Comparison of ENCODE assay signal across 23 mouse cellular contexts in the genomic region with DNA sequence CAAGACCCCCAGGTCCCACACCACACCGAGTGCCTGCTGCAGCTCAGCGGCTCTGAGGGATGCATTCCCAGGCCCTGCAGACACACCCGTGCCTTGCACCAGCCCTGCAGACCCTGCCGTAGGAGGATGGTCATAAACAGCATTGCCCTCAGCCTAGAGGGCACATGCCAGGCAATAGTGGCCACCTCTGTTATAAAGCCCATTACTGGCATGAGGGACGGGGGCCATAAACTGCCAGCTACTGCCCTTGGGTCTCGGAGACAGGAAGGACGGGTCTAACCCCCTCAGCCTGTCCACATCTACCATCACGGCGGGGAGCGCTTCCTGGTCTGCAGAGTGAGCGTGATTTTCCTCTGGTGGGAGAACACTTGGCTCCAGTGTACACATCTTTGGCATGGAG. TPM values are rescaled to one million over a fixed set of nuclear protein-coding genes. Genes with fewer than 3 reads are reported as not detected.
DNase-seq lines count a peak whose midpoint lies in the region; ATAC-seq and TF ChIP-seq lines count a peak whose summit lies in the region.
"Had no signal": no experiment of that assay in that cellular context is flagged by ENCODE, and none has a peak within 500 bp of the region (broad histone marks: within the 10 kb centered on the region; RNA-seq: fewer than 3 reads in every experiment).

No protein-coding gene starts in this region.

- H3K9ac ChIP-seq in heart, embryonic 12.5 days = no peak overlapping the region
- no peak overlapping the region for H3K9ac ChIP-seq in midbrain, embryonic 11.5 days (ENCODE audit: low read length)
- H3K9ac ChIP-seq in MEL (ENCODE audit: control insufficient read depth, low read depth, low read length, poor library complexity, severe bottlenecking) = no peak overlapping the region

- no peaks in the 10 kb centered on the region for H3K4me1 ChIP-seq in heart, embryonic 12.5 days (replicated peaks)
- H3K4me1 ChIP-seq in midbrain, embryonic 11.5 days (ENCODE audit: control insufficient read depth, insufficient read depth, low read length) = no peaks in the 10 kb centered on the region
- peaks cover 3% of the 10 kb centered on the region; the same call in 1 of the 2 replicates for H3K4me1 ChIP-seq in midbrain, embryonic 10.5 days
- peaks cover 2 to 6% of the 10 kb centered on the region in 2 experiments; a peak in 3 of 4 replicates for H3K4me1 ChIP-seq in MEL (ENCODE audit: control insufficient read depth in 1 of 2, insufficient read depth in 2 of 2, low read length in 2 of 2)

- no peak for TF ChIP-seq CTCF in MEL (IDR thresholded peaks at IDR 0.05 in 2 of 3, conservative IDR thresholded peaks at IDR 0.05 in 1 of 3; ENCODE audit: control insufficient read depth in 1 of 3, insufficient read depth in 1 of 3, low read depth in 2 of 3, low read length in 3 of 3, poor library complexity in 1 of 3, severe bottlenecking in 1 of 3)

- no peak overlapping the region for H3K27ac ChIP-seq in heart, embryonic 12.5 days (ENCODE audit: poor library complexity, severe bottlenecking)
- no peak overlapping the region for H3K27ac ChIP-seq in midbrain, embryonic 11.5 days (ENCODE audit: low read depth, low read length)
- H3K27ac ChIP-seq in midbrain, embryonic 10.5 days (replicated peaks) = no peak overlapping the region
- no peak overlapping the region for H3K27ac ChIP-seq in MEL (ENCODE audit: control insufficient read depth, low read depth, low read length)

- no peak for TF ChIP-seq RAD21 in MEL (IDR thresholded peaks at IDR 0.05; ENCODE audit: low read depth, low read length)

- WGBS in heart, embryonic 12.5 days = 90% methylated on average over 11 of the region's 11 CpGs
- 96% methylated on average over 11 of the region's 11 CpGs for WGBS in midbrain, embryonic 11.5 days
- WGBS in midbrain, embryonic 10.5 days = 92% methylated on average over 11 of the region's 11 CpGs

- H3K79me2 ChIP-seq in MEL (ENCODE audit: control insufficient read depth, insufficient read depth, low read length, poor library complexity) = peaks cover 8% of the 10 kb centered on the region; the same call in 1 of the 2 replicates

- peak; percentile 91 for DNase-seq in heart, adult 11 months
- DNase-seq in midbrain, embryonic 11.5 days (ENCODE audit: low spot score, missing footprints) = peak; percentile 35
- DNase-seq in midbrain, embryonic 10.5 days (ENCODE audit: low spot score) = no peak
- no peak for DNase-seq in MEL (ENCODE audit: low read depth, low spot score)
- no peak for DNase-seq in c-Kit-positive CD71-positive TER-119-positive erythroid progenitor cells, embryonic 14.5 days (ENCODE audit: low spot score)
- DNase-seq: adrenal gland, adult 2 months; adrenal gland, adult 8-10 months; adrenal gland, postnatal 10 days; adrenal gland, postnatal 14 days; adrenal gland, postnatal 25 days; adrenal gland, postnatal 36 days; B cell, adult 2 months; cerebellum, adult 11 months; cerebellum, adult 11-12 months; cerebellum, adult 18-20 months; cerebellum, adult 2 months; cerebellum, adult 8-10 months had no signal

- no peak overlapping the region for H3K4me2 ChIP-seq in heart, embryonic 12.5 days
- H3K4me2 ChIP-seq in midbrain, embryonic 11.5 days = no peak overlapping the region

- TF ChIP-seq POLR2A in MEL (IDR thresholded peaks at IDR 0.05; ENCODE audit: control insufficient read depth in 1 of 2, insufficient read depth in 1 of 2, low read depth in 1 of 2, low read length in 2 of 2, poor library complexity in 1 of 2) = 0 out of 4 replicates have a peak, but pooled peaks of 1 of the 2 experiments have one; percentile 27

- ATAC-seq in heart, embryonic 12.5 days (ENCODE audit: insufficient number of reproducible peaks, low FRiP score) = no peak
- no peak for ATAC-seq in midbrain, embryonic 11.5 days (ENCODE audit: low FRiP score)
- ATAC-seq: activated CD4-positive, CD25-positive, alpha-beta regulatory T cell, adult 4 months; CD4-positive, CD25-positive, alpha-beta regulatory T cell, adult 4 months; Patski had no signal

- H3K4me3 ChIP-seq in heart, embryonic 12.5 days = no peak overlapping the region
- H3K4me3 ChIP-seq in midbrain, embryonic 11.5 days (ENCODE audit: low read depth, low read length) = no peak overlapping the region
- H3K4me3 ChIP-seq in midbrain, embryonic 10.5 days = no peak overlapping the region
- H3K4me3 ChIP-seq in MEL (ENCODE audit: control insufficient read depth in 1 of 2, insufficient read depth in 1 of 2, low read depth in 2 of 2, low read length in 2 of 2) = no peak overlapping the region

- peaks cover 95% of the 10 kb centered on the region for H3K36me3 ChIP-seq in heart, embryonic 12.5 days
- H3K36me3 ChIP-seq in midbrain, embryonic 11.5 days (ENCODE audit: control insufficient read depth, insufficient read depth, low read length) = peaks cover 17% of the 10 kb centered on the region
- H3K36me3 ChIP-seq in midbrain, embryonic 10.5 days = peaks cover 99% of the 10 kb centered on the region
- H3K36me3 ChIP-seq in MEL (ENCODE audit: control insufficient read depth in 1 of 2, insufficient read depth in 2 of 2, low read length in 2 of 2) = peaks cover 6 to 10% of the 10 kb centered on the region in 2 experiments

- no peaks in the 10 kb centered on the region for H3K9me3 ChIP-seq in heart, embryonic 12.5 days (replicated peaks)
- peaks cover 2% of the 10 kb centered on the region; the same call in 1 of the 2 replicates for H3K9me3 ChIP-seq in midbrain, embryonic 11.5 days (ENCODE audit: control insufficient read depth, low read length)
- no peaks in the 10 kb centered on the region for H3K9me3 ChIP-seq in midbrain, embryonic 10.5 days (replicated peaks)
- no peaks in the 10 kb centered on the region for H3K9me3 ChIP-seq in MEL (replicated peaks; ENCODE audit: insufficient read depth, low read length)
- H3K9me3 ChIP-seq: G1E had no signal

- no peak for TF ChIP-seq EP300 in MEL (IDR thresholded peaks at IDR 0.05; ENCODE audit: low read depth in 1 of 2, low read length in 2 of 2)

- H3K27me3 ChIP-seq in heart, embryonic 12.5 days (replicated peaks) = no peaks in the 10 kb centered on the region
- H3K27me3 ChIP-seq in midbrain, embryonic 11.5 days (ENCODE audit: control insufficient read depth, insufficient read depth, low read length) = no peaks in the 10 kb centered on the region
- no peaks in the 10 kb centered on the region for H3K27me3 ChIP-seq in midbrain, embryonic 10.5 days (ENCODE audit: low read depth, poor library complexity, severe bottlenecking)
- no peaks in the 10 kb centered on the region for H3K27me3 ChIP-seq in MEL (ENCODE audit: control insufficient read depth in 1 of 2, insufficient read depth in 2 of 2, low read length in 2 of 2)
- H3K27me3 ChIP-seq: CH12.LX, Patski had no signal

TF ChIP-seq in MEL, 35 proteins besides CTCF, POLR2A, EP300 and RAD21:
- TF ChIP-seq TCF12 (IDR thresholded peaks at IDR 0.05; ENCODE audit: low read depth, low read length) = no peak
- peak; percentile 71; the same call in 1 of the 2 replicates for TF ChIP-seq ZMIZ1 (IDR thresholded peaks at IDR 0.05; ENCODE audit: low read depth, low read length)

RNA-seq across cellular contexts. Expression of a gene that starts 8.5 kb away (rescaled TPM):
- 316 and 318 TPM in 2 replicates for polyA plus RNA-seq in heart, embryonic 12.5 days (2016; fragmentation: Nextera tagmentation; extraction: Ambion mirVana)
- 209 and 219 TPM in 2 replicates for polyA plus RNA-seq in midbrain, embryonic 11.5 days (2014; fragmentation: Nextera tagmentation; extraction: Ambion mirVana)
- 281 and 282 TPM in 2 replicates for polyA plus RNA-seq in midbrain, embryonic 10.5 days (2016; fragmentation: Nextera tagmentation; extraction: Ambion mirVana)
- 251 and 283 TPM in 2 replicates for total RNA-seq in MEL (2012; rRNA removed)
- polyA plus RNA-seq in MEL (2012; ENCODE audit: insufficient read depth in 1 of 2, insufficient read length in 2 of 2, low read depth in 1 of 2, low replicate concordance in 2 of 2, missing spikeins in 1 of 2) = 100 to 1,000 TPM in 1 of 2 experiments, 10 to 100 TPM in 1; 68.9 to 402 TPM

RNA-seq across cellular contexts. Expression of a gene that starts 13.1 kb away (rescaled TPM):
- 72.6 and 78.6 TPM in 2 replicates for polyA plus RNA-seq in heart, embryonic 12.5 days (2016; fragmentation: Nextera tagmentation; extraction: Ambion mirVana)
- 21.6 and 22.4 TPM in 2 replicates for polyA plus RNA-seq in midbrain, embryonic 11.5 days (2014; fragmentation: Nextera tagmentation; extraction: Ambion mirVana)
- 30.5 and 41.3 TPM in 2 replicates for polyA plus RNA-seq in midbrain, embryonic 10.5 days (2016; fragmentation: Nextera tagmentation; extraction: Ambion mirVana)
- total RNA-seq in MEL (2012; rRNA removed) = 14.0 and 21.2 TPM in 2 replicates
- polyA plus RNA-seq in MEL (2012; ENCODE audit: insufficient read depth in 1 of 2, insufficient read length in 2 of 2, low read depth in 1 of 2, low replicate concordance in 2 of 2, missing spikeins in 1 of 2) = 10 to 100 TPM in 1 of 2 experiments, not detected in 1; 22.1 TPM

RNA-seq across cellular contexts. Expression of a gene that starts 54.8 kb away (rescaled TPM):
- 9.3 and 10.9 TPM in 2 replicates for polyA plus RNA-seq in heart, embryonic 12.5 days (2016; fragmentation: Nextera tagmentation; extraction: Ambion mirVana)
- 1.7 and 2.0 TPM in 2 replicates for polyA plus RNA-seq in midbrain, embryonic 11.5 days (2014; fragmentation: Nextera tagmentation; extraction: Ambion mirVana)
- polyA plus RNA-seq in midbrain, embryonic 10.5 days (2016; fragmentation: Nextera tagmentation; extraction: Ambion mirVana) = 1.2 and 2.0 TPM in 2 replicates
- total RNA-seq in MEL (2012; rRNA removed) = 10.7 and 12.4 TPM in 2 replicates
- polyA plus RNA-seq in MEL (2012; ENCODE audit: insufficient read depth in 1 of 2, insufficient read length in 2 of 2, low read depth in 1 of 2, low replicate concordance in 2 of 2, missing spikeins in 1 of 2) = 10 to 100 TPM in 1 of 2 experiments, not detected in 1; 26.1 TPM
- total RNA-seq: CH12.LX, G1E had no signal
- polyA plus RNA-seq: activated CD4-positive, CD25-positive, alpha-beta regulatory T cell, adult 4 months; CD4-positive, CD25-positive, alpha-beta regulatory T cell, adult 4 months; G1E had no signal

Comparison
In these comparisons a context has a peak if more than half of its experiments do, and no peak if none do; other contexts are left out.
1. DNase-seq: peak in heart, adult 11 months (single experiment) and midbrain, embryonic 11.5 days (single experiment); none in midbrain, embryonic 10.5 days (single experiment), MEL (single experiment) and c-Kit-positive CD71-positive TER-119-positive erythroid progenitor cells, embryonic 14.5 days (single experiment).